Mouse (Mus musculus): ENCODE results near the gene Ttll6. TPM values are rescaled to one million over a fixed set of nuclear protein-coding genes. Genes with fewer than 3 reads are reported as not detected.
"Not testable (repeated sequence)": the region's sequence is repeated elsewhere in the genome, so short reads cannot be mapped to it uniquely, and the experiment has no call there.

The Ttll6 gene
- total and polyA plus RNA-seq, 2 experiments from 2014 or later: 0.23 to 0.52 TPM

DNA sequence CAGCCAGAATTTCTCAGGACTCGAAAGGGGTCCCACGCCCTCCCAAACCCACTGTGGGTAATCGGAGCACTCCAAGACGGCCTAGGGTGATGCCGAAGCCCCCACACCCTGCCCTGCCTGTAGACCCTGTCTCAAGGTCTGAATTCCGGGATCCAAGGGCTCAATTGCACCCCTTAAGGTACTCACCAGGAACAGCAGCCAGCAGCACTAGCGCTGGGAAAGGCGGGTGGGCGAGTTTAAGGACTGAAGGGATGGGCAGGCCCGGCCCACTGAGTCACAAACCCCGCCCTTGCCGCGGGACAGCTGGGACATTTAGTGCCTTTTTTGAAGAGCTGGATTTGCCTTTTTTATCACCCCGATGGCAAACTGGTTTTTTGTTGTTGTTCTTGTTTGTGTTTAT, 21.8 kb upstream of the Ttll6 start, which contains the start of gene Calcoco2:
Gene Calcoco2, minus strand, starts transcription at position 214 of the 400 bp plus-strand sequence.
- H3K4me3 ChIP-seq (ENCODE audit: low read length): no peak within 1 kb of the TSS
- no peak within 1 kb of the TSS for H3K9ac ChIP-seq (replicated peaks; ENCODE audit: low read length)
- no peaks in the 10 kb centered on the region for H3K27me3 ChIP-seq (ENCODE audit: insufficient read depth, low read length)
- ATAC-seq (no peak), DNase-seq (ENCODE audit: low spot score) (no peak)
- no peaks in the 10 kb centered on the region for H3K36me3 ChIP-seq (ENCODE audit: insufficient read depth, low read length)
- WGBS: 42% methylated on average over 14 of the region's 14 CpGs
- no peaks in the 10 kb centered on the region for H3K9me3 ChIP-seq (ENCODE audit: low read length)
- H3K4me2 ChIP-seq (ENCODE audit: low read depth, low read length): no peak within 1 kb of the TSS
- 0 out of 2 replicates have a peak, but pooled peaks have one; percentile 2 for TF ChIP-seq CTCF (IDR thresholded peaks at IDR 0.05; ENCODE audit: low read depth)
- no peaks in the 10 kb centered on the region for H3K4me1 ChIP-seq (ENCODE audit: insufficient read depth, low read length)
- H3K27ac ChIP-seq: no peak within 1 kb of the TSS

DNA sequence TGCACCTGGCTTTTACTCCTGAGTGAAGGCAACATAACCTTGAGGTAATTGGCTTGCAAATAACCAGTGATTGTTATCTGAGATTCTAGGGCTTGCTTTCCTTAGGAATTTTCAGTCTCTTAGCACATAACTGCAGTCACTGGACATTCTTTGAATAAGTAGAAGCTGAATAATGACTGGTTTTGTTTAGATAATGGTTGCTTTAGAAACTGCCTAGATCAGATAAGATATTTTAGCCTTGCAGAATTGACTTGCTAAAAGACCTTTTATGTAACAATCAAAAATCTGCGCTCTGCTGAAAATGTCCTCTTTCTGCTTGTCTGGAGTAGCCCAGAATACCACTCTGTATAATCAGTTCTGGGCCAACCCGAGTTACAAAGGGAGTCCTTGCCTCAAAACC, 19.5 kb upstream of the Ttll6 start:
- Histone ChIP-seq H3K9ac (replicated peaks; ENCODE audit: low read length) (no peak overlapping the region), H3K27me3 (ENCODE audit: insufficient read depth, low read length) (no peaks in the 10 kb centered on the region), H3K27ac (no peak overlapping the region), H3K4me1 (ENCODE audit: insufficient read depth, low read length) (no peaks in the 10 kb centered on the region), H3K9me3 (ENCODE audit: low read length) (no peaks in the 10 kb centered on the region), H3K36me3 (ENCODE audit: insufficient read depth, low read length) (no peaks in the 10 kb centered on the region), H3K4me3 (ENCODE audit: low read length) (no peak overlapping the region), H3K4me2 (ENCODE audit: low read depth, low read length) (no peak overlapping the region)
- no peak for DNase-seq (ENCODE audit: low spot score)
- ATAC-seq: no peak
- 61% methylated on average over 2 of the region's 2 CpGs for WGBS
- no peak for TF ChIP-seq CTCF (IDR thresholded peaks at IDR 0.05; ENCODE audit: low read depth)

DNA sequence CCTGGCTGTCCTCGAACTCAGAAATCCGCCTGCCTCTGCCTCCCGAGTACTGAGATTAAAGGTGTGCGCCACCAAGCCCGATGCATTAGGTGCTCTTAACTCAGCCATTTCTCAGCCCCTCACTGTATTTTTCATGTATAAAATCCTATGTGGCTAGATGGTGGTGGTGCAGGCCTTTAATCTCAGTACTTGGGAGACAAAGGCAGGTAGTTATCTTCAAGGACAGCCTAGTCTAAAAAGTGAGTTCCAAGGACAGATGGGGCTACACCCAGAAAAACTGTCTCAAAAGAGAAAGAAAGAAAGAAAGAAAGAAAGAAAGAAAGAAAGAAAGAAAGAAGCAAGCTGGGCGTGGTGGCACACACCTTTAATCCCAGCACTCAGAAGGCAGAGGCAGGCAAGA, 18.2 kb upstream of the Ttll6 start:
- Histone ChIP-seq H3K9me3 (ENCODE audit: low read length) (no peaks in the 10 kb centered on the region), H3K36me3 (ENCODE audit: insufficient read depth, low read length) (no peaks in the 10 kb centered on the region), H3K27ac (no peak overlapping the region), H3K27me3 (ENCODE audit: insufficient read depth, low read length) (no peaks in the 10 kb centered on the region), H3K4me3 (ENCODE audit: low read length) (no peak overlapping the region), H3K4me1 (ENCODE audit: insufficient read depth, low read length) (no peaks in the 10 kb centered on the region), H3K4me2 (ENCODE audit: low read depth, low read length) (no peak overlapping the region), H3K9ac (replicated peaks; ENCODE audit: low read length) (no peak overlapping the region)
- DNase-seq (ENCODE audit: low spot score): no peak
- no peak for TF ChIP-seq CTCF (IDR thresholded peaks at IDR 0.05; ENCODE audit: low read depth)
- no peak for ATAC-seq
- 89% methylated on average over 6 of the region's 6 CpGs for WGBS

DNA sequence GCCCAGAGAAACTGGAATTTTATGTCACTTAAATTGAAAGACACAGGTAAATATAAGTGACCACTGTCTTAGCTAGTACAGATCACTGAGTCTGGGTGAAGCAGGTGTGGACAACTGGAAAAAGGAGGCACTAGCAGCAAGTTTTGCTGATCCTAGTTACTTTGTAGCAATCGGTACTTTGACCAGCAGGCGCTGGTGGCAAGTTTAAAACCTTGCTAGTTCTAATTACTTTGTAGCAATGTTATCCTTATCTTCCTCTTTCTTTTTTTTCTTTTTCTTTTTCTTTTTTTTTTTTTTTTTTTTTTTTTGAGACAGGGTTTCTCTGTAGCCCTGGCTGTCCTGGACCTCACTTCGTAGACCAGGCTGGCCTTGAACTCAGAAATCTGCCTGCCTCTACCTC, 17.5 kb upstream of the Ttll6 start:
- Histone ChIP-seq H3K9me3 (ENCODE audit: low read length) (no peaks in the 10 kb centered on the region), H3K4me1 (ENCODE audit: insufficient read depth, low read length) (no peaks in the 10 kb centered on the region), H3K27me3 (ENCODE audit: insufficient read depth, low read length) (no peaks in the 10 kb centered on the region), H3K4me2 (ENCODE audit: low read depth, low read length) (no peak overlapping the region), H3K27ac (no peak overlapping the region), H3K4me3 (ENCODE audit: low read length) (no peak overlapping the region), H3K36me3 (ENCODE audit: insufficient read depth, low read length) (no peaks in the 10 kb centered on the region), H3K9ac (replicated peaks; ENCODE audit: low read length) (no peak overlapping the region)
- DNase-seq (ENCODE audit: low spot score) (no peak), ATAC-seq (no peak)
- WGBS: 87% methylated on average over 3 of the region's 3 CpGs
- TF ChIP-seq CTCF (IDR thresholded peaks at IDR 0.05; ENCODE audit: low read depth): no peak

DNA sequence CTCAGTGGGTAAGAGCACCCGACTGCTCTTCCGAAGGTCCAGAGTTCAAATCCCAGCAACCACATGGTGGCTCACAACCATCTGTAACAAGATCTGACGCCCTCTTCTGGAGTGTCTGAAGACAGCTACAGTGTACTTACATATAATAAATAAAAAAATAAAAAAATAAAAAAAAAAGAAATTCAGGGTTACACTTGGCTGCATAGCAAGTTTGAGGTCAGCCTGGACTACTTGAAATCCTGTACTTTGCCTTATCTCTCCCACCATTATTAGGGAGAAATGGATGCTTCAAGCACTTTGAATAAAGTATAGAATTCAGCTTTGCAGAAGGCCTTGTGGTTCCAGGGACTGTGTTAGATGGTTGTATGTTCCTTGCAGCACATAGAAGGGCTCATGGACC, 16.7 kb upstream of the Ttll6 start:
- WGBS: 68% methylated on average over 3 of the region's 3 CpGs
- not testable (repeated sequence) for H3K4me2 ChIP-seq (ENCODE audit: low read depth, low read length); H3K4me1 ChIP-seq (ENCODE audit: insufficient read depth, low read length); DNase-seq (ENCODE audit: low spot score); ATAC-seq; H3K27ac ChIP-seq; H3K9me3 ChIP-seq (ENCODE audit: low read length); H3K4me3 ChIP-seq (ENCODE audit: low read length); H3K27me3 ChIP-seq (ENCODE audit: insufficient read depth, low read length); H3K36me3 ChIP-seq (ENCODE audit: insufficient read depth, low read length); H3K9ac ChIP-seq (replicated peaks; ENCODE audit: low read length)

DNA sequence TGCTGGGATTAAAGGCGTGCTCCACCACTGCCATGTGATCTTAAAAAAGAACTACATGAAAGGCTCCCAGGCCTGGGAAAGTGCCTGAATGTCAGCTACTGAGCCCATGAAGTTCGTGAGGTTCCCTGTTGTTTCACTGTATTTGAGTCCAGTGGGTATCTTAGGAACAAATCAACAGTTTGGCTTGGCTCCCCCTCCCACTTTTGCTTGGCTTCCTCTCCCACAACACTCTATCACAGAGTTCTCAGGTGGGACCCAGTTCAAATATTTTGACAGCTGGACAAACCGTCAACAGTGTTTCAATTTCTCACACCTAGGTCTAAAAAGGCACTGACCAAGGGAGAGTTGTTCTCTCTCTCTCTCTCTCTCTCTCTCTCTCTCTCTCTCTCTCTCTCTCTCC, 14.2 kb upstream of the Ttll6 start:
- 58% methylated on average over 3 of the region's 3 CpGs for WGBS

DNA sequence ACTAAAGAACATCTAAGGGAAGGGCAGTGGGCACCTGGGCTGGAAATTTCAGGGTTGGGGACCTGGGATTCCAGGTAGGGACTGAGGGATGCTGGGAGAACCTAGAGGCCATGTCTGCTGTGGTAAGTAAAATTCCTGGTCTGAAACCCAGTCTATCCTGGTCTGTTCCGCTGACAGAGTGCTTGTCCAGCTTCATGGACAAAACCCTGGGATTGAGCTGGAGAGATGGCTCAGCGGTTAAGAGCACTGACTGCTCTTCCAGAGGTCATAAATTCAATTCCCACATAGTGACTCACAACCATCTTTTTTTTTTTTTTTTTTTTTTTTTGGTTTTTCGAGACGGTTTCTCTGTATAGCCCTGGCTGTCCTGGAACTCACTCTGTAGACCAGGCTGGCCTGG, 10.8 kb upstream of the Ttll6 start:
- H3K4me3 ChIP-seq (ENCODE audit: low read length); H3K4me2 ChIP-seq (ENCODE audit: low read depth, low read length); ATAC-seq; H3K36me3 ChIP-seq (ENCODE audit: insufficient read depth, low read length); DNase-seq (ENCODE audit: low spot score); H3K9me3 ChIP-seq (ENCODE audit: low read length); H3K4me1 ChIP-seq (ENCODE audit: insufficient read depth, low read length); H3K9ac ChIP-seq (replicated peaks; ENCODE audit: low read length); H3K27ac ChIP-seq: not testable (repeated sequence)
- peaks cover 12% of the 10 kb centered on the region; the same call in 1 of the 2 replicates for H3K27me3 ChIP-seq (ENCODE audit: insufficient read depth, low read length)
- WGBS: 85% methylated on average over 2 of the region's 4 CpGs

More for the DNA sequence above, 14.2 kb upstream of the Ttll6 start:
- Histone ChIP-seq H3K4me3 (ENCODE audit: low read length) (no peak overlapping the region), H3K36me3 (ENCODE audit: insufficient read depth, low read length) (no peaks in the 10 kb centered on the region), H3K4me1 (ENCODE audit: insufficient read depth, low read length) (peaks cover 4% of the 10 kb centered on the region), H3K4me2 (ENCODE audit: low read depth, low read length) (no peak overlapping the region), H3K9ac (replicated peaks; ENCODE audit: low read length) (no peak overlapping the region), H3K9me3 (ENCODE audit: low read length) (no peaks in the 10 kb centered on the region), H3K27ac (no peak overlapping the region), H3K27me3 (ENCODE audit: insufficient read depth, low read length) (peaks cover 8% of the 10 kb centered on the region; the same call in 1 of the 2 replicates)
- TF ChIP-seq CTCF (IDR thresholded peaks at IDR 0.05; ENCODE audit: low read depth): no peak
- no peak for DNase-seq (ENCODE audit: low spot score)
- ATAC-seq: no peak

All from hindbrain, postnatal 0 days (tissue).